Mouse (Mus musculus): Measurements from ENCODE around the gene Cdc34. TPM values are rescaled to one million over a fixed set of nuclear protein-coding genes. Genes with fewer than 3 reads are reported as not detected.
A peak's percentile ranks its signal among the peaks of the same experiment; 100 is the strongest.

The Cdc34 gene
- 100 to 1,000 TPM; 329 to 332 TPM for total RNA-seq (2021)
- long read RNA-seq, experiment 1, transcript Cdc34-205 (5 exons, 979 nt): minor isoform, 32 of 1,083 reads
- long read RNA-seq, experiment 1, transcript Cdc34-209 (5 exons, 534 nt): minor isoform, 12 of 1,083 reads
- long read RNA-seq, experiment 1, transcript Cdc34-201 (5 exons, 1,266 nt): major isoform, 296 of 1,083 reads
- long read RNA-seq, experiment 1, transcript Cdc34-208 (4 exons, 799 nt): minor isoform, 16 of 1,083 reads
- long read RNA-seq, experiment 1, partial matches to known transcripts: 29 of 1,083 reads
- long read RNA-seq, experiment 1, other reads (novel, unspliced or antisense): 697 of 1,083 reads
- long read RNA-seq, experiment 2, transcript Cdc34-205 (5 exons, 979 nt): minor isoform, 28 of 713 reads
- long read RNA-seq, experiment 2, transcript Cdc34-209 (5 exons, 534 nt): minor isoform, 8 of 713 reads
- long read RNA-seq, experiment 2, transcript Cdc34-201 (5 exons, 1,266 nt): major isoform, 233 of 713 reads
- long read RNA-seq, experiment 2, transcript Cdc34-208 (4 exons, 799 nt): minor isoform, 9 of 713 reads
- long read RNA-seq, experiment 2, partial matches to known transcripts: 422 of 713 reads
- long read RNA-seq, experiment 2, other reads (novel, unspliced or antisense): 13 of 713 reads

DNA sequence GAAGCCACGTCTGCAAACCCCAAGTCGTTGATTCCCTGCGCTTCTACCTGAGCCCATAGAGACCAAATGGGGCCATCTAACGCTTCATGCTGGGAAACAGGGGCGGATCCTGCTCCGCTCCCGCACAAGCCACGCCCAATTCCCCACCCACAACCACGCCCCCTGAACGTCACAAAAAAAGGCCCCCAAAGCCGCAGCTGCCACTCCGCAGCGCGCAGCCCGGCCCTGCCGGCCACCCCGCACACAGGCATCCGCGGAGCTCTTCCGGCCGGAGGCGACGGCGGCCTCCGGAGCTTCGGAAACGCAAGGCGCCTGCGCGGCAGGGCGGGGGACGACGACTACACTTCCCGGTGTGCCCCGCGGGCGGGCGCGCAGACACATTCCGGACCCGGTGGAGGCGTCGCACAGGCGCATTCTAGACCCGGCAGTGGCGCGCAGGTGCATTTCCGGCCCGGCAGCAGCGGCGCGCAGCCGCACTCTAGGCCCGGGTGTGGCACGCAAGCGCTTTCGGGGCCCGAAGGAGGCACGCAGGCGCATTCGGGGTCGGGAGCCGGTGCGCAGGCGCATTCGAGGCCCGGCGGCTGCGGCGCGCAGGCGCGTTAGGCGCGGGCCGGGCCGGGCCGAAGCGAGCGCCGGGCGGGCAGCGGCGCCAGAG, at the start of gene Cdc34:
Gene Cdc34 (plus strand): TSS at position 605 of the 655 bp plus-strand sequence.
- peak; percentile 100 for DNase-seq

DNA sequence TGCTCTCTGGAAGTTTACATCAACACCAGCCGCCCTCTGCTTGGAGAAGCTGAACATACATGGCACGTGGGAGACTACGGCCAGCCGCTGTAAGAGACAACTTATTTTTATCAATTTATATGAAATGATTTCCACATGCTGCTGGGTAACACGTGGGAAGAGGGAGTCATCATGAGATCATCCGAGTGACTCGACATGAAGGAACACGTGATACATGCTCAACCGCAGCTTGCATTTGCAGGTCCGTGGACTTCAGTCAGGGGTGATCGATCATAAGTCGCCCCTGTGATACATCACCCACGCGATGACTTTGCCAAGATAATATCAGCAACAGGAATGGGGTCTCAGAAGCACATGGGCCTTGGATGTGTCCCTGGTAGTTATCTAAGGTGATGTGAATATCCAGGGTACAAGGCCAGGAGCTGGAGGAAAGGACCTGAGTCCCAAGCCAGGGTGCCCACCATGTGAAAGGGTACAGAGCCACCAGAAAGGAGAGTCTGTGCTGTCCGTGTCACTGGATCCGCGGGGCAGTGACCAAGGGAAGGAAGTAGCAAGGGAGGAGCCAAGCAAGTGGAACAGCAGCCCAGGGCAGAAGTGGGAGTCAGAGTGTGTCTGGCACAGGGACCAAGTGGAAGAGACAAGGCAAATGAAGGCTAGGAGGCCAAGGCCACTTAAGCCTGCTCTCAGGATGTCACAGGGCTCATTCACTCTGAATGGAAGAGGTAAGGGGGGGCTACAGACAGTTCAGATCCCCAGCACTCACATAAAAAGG, 48.8 kb upstream of the Cdc34 start:
- no peak for DNase-seq

DNA sequence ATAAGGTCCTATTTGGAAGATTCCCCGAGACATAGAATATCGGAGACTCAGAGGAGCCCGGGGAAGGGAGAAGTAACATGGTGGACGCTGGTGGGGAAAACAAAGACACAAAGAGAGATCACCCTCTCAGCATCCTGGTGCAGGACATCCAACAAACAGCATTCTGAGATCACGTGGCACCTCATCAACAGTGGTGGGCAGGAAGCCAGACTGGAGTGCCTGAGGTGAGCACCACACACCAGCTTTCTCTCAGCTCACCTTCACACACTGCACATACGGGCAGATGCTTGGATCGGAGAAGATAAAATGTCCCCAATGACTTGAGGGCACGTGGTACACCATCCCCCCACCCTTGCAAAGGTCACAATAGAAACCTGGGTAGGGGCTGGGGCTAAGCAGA, 45.7 kb upstream of the Cdc34 start:
- no peak for DNase-seq

DNA sequence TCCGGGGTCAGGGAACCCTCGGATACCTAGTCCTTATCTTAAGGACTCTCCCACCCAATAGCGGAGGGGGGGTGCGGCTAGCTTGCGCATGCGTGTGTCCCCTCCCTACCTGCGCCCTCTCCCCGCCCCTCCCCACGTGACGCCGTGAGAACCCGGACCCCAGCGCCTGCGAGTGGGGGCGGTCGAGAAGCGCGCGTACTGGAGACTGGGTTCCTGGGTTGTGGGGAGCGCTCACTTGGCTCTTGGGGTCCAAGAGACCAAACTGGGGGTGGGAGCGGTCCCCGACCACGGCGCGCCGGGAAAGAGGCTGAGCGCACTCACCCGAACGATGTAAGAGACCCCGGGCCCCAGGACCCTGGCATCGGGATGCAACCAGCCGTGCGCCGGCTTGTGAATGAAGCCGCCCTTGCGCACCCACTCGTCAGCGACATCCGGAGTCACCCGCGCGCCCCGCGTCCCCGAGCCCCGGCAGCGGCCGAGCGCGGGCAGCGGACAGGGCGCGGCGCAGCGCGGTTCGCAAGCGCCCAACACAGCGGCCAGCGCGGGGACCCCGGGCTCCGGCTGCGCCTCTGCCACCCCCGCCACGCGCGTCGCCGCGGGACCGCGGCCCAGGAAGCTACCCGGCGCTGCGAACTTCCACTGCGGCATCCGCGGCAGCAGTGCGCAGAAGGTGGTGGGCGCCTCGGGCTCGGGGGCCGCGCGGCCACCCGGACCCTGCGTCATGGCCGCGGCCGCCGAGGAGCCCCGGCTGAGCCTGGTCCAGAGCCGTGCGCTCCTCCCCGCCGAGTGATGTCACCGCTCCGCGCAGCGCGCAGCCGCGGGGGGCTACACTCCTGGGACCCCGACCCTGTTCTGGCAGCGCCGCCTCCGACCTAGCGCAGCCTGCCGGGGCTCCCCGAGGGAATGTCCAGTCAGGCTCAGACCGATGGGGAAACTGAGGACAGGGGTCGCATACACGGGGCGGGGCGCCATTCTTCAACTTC, 44.6 kb upstream of the Cdc34 start, which contains the start of gene Shc2:
Gene Shc2 (minus strand): TSS at position 791 of the 983 bp plus-strand sequence.
- DNase-seq: peak; percentile 40

DNA sequence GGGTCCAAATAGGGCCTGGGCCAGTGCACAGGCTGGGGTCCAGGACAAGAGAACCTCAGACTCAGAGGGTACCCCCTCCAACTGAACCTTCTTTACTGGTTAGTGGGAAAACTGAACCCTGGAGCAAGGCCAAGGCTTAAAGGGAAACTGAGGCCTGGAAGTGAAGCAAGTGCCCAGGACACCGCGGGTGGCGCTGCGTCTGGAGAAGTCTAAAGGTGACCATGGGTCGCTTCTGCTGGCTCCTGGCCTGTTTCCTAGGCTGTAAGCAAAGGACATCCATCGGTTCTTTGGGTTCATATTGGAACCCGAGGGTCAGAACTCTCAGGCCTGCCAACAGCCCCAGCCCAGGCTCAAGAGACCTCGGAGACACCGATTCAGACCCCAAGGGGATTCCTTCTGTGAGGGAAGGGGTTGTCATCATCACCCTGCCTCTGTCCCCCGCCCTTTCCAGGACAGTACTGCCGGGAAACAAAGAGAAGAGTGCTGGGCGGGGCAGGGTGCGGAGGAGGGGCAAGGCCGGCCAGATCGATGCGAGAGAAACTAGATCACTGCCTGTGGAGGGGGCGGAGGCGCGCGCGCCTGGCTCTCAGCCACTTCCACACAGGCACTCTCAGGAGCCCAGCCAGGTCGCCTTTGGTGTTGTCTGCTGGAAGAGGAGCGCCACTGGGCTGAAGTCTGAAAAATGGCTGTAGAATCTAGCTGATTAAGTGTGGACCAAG, 43.4 kb upstream of the Cdc34 start:
- DNase-seq: peak; percentile 74

DNA sequence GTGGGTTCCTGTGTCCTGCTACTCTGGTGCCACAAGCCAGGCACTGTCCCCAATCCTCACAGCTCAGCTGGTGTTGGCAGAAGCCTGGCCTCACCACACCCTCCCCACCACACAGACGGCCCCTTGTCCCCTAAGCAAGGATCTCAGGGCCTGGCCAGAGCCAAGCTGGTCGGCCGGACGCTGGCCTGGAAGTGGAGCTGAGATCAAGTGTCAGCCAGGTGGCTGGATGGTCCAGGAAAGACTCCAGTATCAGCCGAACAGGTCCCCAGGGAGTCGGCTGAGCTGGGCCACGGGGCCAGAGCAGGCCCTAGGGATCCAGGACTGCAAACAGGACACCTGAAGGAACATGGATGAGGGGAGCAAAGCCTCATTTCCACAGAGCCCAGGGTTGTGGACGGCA, 36.3 kb upstream of the Cdc34 start, which contains the start of gene Odf3l2:
Gene Odf3l2 (minus strand): TSS at position 28 of the 400 bp plus-strand sequence.
- DNase-seq: peak; percentile 89

DNA sequence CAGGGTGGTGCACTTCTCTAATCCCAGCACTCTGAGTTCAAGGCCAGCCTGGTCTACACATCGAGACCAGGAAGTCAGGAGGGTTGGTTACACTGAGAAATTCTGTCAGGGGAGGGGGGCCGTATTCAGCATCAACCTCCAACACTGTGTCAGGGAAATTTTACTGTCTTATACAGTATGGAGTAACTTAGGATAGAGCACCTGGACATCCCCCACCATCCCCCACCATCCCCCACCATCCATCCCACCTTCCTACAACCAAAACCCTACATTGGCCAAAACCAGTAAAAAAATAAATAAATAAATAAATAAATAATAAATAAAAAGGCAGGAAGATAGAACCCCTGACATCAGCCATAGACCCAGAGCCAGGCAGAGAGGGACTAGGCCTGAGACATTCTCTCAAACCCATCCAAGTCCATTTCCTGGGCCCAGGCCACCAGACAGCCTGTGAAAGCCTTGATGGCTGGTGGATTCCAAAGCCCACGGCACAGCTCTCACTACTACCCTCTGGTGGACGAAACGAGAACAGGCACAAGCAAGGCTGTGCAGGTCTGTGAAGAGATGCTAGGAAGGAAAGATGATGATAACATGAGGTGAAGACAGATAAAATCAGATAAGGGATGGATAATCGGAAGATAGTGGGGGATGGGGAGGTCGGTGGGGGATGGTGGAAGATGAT, 32.8 kb upstream of the Cdc34 start:
- peak; percentile 53 for DNase-seq

DNA sequence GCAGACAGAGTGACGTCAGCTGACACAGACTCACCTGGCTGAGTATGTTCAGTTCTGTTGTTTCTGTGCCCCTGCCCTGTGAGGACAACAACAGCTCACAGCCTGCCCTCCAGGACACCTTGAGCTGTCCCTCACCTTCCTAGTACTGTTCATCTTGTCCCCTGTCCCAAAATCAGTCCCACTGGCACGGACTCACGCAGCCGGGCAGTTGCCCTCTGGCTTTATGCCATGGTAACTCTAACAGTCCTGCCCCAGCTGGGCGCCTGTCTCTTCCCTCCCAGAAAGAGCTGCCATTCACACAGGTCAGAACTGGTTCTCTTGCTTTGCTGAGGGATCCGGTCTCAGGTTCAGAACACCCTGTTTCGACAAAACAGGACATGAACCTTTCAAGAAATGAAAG, 29.2 kb upstream of the Cdc34 start:
- DNase-seq: peak; percentile 72

DNA sequence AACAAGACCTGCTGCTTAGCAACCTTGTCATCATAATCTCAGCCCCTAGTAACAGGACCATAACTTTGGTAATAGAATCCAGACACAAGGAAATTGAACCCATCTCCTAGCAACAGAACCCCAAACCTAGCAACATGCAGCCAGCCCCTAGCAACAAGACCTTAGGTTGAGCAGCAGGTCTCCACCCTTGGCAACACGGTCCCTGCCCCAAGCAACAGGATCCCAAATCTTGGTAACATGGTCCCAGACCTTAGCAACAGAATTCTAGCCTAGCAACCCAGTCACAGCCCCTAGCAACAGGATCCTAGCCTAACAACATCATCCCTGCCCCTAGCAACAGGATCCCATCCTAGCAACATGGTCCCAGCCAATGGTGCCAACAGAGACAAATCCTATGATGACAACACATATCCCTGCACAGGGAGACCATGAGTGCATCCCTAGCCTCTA, 27.0 kb upstream of the Cdc34 start:
- DNase-seq: no peak

DNA sequence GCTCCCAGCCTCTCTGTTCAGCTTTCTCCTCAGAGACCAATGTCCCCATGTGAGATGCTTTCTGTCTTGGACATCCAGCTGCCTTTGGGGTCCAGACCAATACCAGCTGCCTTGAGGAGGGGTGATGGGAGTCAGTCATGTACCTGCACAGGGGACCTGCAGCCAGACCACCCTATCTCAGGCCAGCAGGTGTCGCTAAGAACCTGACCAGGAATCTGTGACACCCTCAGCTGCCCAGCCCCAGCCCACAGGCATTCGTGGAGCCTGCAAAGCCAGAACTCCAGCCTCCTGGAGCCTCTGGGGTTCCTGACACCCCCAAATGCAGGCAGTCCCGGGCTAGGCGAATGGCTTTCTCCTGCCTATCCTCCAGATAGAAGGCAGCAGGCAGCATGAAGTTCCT, 23.2 kb upstream of the Cdc34 start:
- DNase-seq: no peak

DNA sequence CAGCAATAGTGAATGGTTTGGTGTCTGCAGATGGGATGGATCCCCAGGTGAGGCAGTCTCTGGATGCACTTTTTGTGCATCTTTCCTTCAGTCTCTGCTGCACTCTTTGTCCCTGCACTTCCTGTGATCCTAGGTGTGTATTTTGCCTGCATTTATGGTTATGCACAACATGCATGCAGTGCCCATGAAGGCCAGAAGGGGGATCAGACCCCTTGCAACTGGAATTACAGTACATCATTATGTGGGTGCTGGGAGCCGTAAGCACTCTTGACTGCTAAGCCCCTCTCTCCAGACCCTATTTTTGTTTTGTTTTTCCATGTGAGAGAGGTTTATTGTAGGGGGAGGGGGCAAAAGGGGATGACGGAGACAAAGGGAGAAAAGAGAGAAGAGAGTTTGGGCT, 21.7 kb upstream of the Cdc34 start:
- DNase-seq: no peak

DNA sequence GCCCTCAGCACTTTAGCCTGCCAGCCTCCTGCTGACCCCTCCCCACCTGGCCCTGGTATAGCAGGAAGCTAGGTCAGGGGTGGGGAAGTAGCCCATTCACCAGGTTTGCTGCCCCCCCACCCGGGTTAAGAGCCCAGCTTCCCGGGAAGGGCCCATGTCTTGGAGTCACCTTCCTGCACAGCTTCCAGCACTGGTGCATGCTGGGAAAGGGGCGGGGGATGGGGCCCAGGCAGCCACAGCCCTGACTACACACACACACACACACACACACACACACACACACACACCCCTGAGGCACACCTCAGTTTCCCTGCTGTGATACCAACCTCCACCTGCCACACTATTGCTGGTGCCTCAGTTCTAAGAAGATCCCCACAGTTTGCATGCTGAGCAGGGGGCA, 20.1 kb upstream of the Cdc34 start:
- DNase-seq: no peak

DNA sequence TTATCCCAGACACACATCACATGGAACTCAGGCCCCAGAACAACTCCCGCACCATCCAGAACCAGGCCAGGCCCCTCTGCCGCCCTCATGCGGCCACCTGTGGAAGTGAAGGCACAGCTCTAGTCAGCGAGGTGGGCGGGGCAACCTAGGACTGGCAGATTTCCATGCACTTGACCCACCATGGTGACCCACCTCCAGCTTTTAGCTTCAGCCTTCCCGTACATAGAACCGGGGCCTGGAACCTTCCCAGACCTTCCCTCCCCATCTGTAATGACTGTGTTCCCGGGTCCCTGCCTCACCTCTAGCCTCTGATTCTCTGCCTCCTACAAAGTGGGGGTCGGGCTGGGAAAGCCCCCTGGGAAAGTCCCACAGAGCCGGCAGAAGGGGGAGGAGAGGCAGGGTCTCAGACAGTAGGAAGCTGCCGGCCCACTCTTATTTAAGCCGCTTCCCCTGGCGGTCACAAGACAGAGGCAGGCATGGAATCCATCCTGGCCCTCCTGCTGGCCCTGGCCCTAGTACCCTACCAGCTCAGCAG, 17.8 kb upstream of the Cdc34 start, which contains the start of gene Madcam1:
Gene Madcam1 (plus strand): TSS at position 429 of the 535 bp plus-strand sequence.
- DNase-seq: peak; percentile 49

DNA sequence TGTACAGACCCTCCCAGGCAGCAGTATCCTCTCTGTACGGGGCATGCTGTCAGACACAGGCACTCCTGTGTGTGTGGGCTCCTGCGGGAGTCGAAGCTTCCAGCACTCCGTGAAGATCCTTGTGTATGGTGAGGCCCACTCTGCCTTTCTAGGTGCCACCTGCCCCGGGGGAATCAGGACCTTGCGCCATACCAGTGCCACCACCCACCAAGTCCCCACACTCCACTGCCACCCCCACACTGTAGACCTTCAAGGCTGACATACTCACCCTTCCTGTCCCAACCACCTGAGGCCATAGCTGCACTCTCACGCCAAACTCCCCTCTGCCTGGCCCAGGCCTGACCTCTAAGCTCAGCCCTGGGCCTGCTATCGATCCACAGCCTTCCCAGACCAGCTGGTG, 16.9 kb upstream of the Cdc34 start:
- DNase-seq: no peak

DNA sequence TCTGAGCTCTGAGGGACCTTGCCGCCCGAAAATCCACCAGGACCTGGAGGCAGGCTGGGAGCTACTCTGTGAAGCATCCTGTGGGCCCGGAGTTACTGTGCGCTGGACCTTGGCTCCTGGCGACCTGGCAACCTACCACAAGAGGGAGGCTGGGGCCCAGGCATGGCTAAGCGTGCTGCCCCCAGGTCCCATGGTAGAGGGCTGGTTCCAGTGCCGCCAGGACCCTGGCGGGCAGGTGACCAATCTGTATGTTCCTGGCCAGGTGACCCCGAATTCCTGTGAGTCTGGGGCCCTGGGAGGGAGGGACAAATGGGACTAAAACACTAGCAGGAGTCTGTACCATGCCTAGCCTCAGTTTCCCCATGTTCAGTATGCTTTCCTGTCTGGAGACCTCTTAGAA, 15.5 kb upstream of the Cdc34 start:
- DNase-seq: no peak

DNA sequence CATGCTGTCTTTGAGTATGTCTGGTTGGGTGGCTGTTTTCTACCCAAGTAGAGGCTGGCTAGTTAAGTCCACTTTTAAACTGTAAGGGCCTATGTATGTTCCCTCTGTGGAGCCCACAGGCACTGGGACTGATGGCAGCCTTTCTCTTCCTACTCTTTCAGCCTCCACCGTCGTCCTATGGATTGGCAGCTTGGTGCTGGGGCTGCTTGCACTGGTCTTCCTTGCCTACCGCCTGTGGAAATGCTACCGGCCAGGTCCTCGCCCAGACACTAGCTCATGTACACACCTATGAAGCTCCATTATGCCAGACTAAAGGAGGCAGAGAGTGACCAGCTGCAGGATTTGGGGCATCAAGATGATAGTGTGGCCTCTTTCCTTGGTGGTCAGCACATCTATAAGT, 13.9 kb upstream of the Cdc34 start:
- no peak for DNase-seq

DNA sequence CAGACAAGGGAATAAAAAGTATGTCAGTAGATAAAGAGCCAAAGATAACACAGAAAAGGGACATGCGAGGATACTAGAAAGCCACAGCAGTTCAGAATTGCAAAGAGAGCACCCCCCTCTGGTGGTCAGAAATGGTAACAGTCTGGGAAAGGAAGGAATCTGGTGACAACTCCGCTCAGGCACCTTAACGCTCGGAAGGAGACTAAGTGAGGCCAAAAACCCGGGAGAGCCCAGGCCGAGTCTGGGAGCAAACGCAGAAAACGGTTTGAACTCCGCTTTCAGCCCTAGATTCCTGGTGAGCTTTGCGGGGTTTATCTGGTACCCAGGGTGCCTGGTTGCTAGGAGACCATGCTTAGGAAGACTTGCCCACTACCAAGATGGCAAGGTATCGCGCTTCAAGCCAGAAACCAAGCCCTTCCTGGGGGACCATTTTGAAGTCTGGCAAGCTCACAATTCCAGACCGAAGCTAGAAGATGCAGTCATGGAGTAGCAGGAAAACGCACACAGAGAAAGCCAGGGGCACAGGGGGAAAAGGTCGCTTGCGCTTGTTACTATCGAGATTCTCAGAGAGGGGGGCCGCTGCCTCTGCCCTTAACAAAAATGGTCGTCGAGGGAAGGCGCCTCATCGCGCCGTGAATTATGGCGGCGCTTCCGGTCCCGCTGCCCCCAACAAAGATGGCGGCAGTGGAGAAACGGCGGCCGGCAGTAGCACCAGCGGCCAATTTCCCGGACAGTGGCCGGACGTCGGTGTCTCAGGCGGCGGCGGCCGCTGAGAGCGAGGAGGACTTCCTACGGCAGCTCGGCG, 13.0 kb upstream of the Cdc34 start, which contains the start of gene Tpgs1:
Gene Tpgs1 (plus strand): TSS at position 599 of the 805 bp plus-strand sequence.
- peak; percentile 86 for DNase-seq

DNA sequence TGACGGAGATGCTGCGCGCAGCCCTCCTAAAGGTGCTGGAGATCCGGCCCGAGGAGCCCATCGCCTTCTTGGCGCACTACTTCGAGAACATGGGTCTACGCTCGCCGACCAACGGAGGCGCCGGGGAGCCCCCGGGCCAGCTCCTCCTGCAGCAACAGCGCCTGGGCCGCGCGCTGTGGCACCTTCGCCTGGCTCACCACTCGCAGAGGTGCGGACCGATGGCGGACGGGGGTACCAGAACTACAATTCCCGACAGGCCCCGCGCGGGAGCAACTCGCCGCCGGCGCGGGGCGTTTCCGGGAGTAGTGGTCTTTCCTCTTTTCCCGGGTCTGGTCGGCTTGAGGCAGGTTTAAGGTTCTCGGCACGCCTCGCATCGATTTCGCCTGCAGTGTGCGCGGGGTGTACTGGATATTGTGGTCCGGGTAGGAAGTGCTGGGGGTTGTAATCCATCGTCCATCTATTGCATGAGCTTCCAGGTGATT, 12.4 kb upstream of the Cdc34 start:
- DNase-seq: peak; percentile 70

Measured in gastrocnemius, postnatal 25 days (tissue).